Mouse (Mus musculus) frontal cortex, postnatal 14 days (tissue): ENCODE measurements around the gene ccdc198.
A peak's percentile ranks its signal among the peaks of the same experiment; 100 is the strongest.
"Not testable (repeated sequence)": the region's sequence is repeated elsewhere in the genome, so short reads cannot be mapped to it uniquely, and the experiment has no call there.

Experiments
- DNase-seq, 2 experiments: peaks; one replicate each; pipeline ENCODE4 v3.0.0; 2022; ENCODE audit warnings: low spot score in 2 of 2

The ccdc198 gene

GRCm38 (mm10) chr14:49245126-49245714 is at the start of gene ccdc198:
TSS of gene ccdc198 (minus strand) at chr14:49245474.
- no peak for DNase-seq

DNA sequence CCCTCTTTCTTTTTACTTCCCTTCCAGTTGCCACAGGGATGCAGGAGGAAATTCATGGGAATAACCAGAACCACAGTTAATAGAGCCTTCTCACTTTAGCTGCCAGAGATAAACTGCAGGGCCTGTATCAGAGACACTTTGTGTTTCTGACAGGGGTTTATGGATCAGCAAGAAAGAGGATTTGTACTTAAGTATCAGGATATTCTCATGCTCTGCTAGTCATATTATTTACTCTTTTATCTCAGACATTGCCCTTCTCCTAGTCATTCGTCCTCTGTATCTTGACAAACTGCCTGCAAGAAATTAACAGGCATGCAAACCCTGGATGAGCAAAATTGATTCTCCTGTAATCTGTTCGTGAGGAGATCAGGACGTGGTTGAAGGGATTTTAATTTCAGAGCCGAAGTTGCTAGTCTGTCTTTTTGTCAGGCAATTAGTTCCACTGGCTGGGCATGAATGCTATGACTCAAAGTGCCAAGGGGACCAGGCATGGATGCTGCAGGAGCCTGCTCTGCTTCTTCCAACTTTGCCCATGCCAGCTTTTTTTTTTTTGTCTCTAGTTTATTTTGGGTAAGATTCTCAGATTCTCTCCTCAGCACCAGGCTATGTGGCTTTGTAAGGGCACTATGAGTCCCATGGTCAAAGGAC is 48.7 kb upstream of the ccdc198 start:
- DNase-seq, result no peak

- no peak for DNase-seq
Observed at GRCm38 (mm10) chr14:49290029-49290745, 44.9 kb upstream of the ccdc198 start.

- no peak for DNase-seq
Observed at GRCm38 (mm10) chr14:49283784-49284655, 38.7 kb upstream of the ccdc198 start.

DNA sequence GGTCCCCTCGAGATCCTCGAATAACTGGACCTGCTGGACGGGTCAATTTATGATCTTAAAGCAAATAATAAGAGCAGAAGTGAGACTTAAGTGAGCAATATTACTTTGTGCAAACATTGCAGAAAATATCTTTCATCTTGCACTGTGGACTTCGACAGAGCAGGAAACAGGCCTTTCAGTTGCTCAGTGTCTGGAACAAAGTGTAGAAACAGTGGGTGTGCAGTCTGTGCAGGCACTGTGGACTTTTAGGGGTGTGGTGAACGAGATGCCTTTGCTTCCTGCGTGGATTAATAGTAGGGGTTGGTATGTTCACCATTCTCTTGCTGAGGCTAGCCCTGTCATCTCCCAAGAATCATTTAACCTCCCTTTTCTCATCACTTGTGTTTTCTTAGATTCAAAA is 33.6 kb upstream of the ccdc198 start:
- no peak for DNase-seq

DNA sequence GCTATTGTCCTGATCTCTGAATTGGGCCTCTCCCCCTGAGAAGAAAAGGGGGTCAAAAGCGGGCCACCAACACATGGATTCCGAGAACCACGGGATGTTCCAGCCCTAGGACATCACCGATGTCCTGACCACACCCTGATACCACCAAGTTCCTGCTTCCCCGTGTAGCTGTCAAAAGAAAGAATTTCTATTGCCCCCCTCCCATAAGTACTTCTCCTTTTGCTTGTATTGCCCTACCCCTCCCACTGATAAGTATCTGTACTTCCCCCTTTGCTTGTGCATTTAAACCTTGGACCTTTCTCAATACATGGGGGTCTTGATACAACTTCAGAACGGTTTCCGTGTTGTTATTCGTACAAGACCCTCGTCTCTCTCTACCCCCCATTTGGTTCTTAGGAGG is 33.2 kb upstream of the ccdc198 start:
- not testable (repeated sequence) for DNase-seq

- no peak for DNase-seq
Observed at GRCm38 (mm10) chr14:49277642-49278041, 32.4 kb upstream of the ccdc198 start.

GRCm38 (mm10) chr14:49275376-49275775 is 30.1 kb upstream of the ccdc198 start:
- no peak for DNase-seq

DNA sequence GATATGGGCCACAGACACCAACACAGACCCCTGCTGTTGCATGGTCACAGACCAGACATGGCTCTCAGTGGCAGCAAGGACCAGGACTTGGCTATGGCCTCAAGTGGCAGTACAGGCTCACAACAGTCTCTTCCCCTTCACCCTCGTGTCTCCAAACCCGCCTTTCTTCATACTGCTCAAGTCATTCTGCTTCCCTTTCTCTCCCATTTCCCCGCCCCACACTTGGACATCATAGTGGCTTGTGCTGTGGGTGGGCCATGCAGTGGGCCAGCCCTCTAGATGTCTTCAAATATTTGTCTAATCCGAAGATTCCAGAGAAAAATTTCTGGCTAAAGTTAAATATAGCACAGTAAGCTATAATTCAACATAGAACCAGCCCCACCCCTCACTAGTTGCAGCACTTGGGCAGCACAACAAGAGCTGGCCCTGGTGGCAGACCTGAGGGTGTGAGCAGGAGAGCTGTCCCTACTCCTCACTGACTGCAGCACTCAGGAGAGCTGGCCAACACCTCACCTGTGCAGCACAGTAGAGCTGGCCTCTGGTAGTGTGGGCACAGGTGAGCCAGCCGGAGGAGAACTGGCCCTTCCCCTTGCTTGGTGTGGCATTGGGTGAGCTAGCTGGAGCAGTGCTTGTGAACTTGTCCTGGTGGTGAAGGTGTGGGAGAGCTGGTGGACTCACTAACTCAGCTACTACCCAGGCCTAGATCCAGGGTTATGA is 20.2 kb upstream of the ccdc198 start:
- DNase-seq, result no peak

DNA sequence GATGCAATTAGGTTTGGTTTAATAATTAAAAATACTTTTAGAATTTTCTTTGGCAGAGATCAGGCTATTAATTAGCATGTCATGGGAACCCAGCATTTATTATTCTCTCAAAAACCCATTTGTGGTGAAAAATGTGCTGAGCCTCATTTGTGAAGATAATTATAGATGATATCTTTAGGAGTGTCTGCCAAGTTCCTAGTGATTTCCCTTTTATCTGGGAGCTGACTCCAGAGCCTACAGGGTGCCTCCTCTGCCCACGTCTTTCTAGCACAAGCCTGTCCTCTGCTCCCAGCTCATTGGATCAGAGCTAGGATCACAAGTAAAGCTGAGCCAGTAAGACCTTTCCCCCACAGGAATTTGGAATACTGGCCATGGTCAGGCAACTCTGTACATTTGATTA is 3.8 kb downstream of the ccdc198 start:
- no peak for DNase-seq

DNA sequence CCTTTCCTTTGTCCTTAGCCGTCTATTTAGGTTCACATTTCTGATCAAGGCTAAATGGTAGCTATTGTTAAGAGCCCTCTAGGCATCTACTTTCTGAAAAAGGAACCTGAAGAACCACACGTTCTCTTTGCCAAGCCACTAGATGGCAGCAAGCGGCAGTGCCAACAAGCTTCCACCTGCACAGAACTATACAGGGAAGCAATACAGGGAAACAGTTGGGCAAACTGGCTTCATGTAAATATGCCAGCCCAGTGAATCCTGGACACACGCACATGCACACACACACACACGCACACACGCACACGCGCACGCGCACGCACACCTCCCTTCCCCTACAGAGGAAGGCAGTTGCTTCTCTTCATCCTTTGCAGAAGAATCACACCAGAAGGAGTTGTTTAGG is 7.1 kb downstream of the ccdc198 start:
- peak; percentile 39 to 56 for DNase-seq

DNA sequence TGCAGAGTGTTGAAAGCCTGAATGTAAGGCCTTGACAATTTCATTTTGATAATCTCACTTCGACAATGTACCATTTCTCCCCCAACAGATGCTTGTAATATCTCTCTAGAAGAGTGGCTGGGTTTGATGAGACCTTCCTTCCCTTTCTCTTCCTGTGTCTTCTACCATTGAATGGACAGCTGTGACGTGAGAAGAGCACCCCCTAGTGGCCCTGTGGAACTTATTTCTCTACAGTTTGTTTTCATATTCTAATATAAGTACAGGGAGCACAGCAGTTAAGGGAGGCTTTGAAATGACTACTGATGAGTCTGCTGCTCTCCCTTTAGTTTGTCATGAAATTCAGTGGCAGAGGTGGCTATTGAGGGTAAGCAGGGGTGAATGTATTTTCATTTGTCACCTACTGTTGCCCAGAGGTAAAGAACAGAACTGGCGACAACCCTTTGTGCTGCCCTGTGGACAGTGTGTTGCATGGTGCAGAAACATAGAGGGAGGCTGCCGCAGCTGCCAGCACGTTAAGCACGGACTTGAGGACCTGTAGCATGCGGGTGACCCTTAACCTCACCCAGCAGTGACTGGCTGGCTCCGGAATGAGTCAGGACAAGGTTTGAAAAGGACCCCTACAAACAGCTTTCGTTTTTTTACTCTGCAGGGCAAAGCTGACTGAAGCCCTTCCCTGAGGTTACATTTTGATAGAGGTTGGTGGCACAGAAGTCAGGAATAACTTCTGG is 10.3 kb downstream of the ccdc198 start:
- DNase-seq, result no peak

- no peak for DNase-seq
Observed at GRCm38 (mm10) chr14:49231845-49232244, 13.4 kb downstream of the ccdc198 start.

- no peak for DNase-seq
Observed at GRCm38 (mm10) chr14:49226986-49227385, 18.3 kb downstream of the ccdc198 start.

DNA sequence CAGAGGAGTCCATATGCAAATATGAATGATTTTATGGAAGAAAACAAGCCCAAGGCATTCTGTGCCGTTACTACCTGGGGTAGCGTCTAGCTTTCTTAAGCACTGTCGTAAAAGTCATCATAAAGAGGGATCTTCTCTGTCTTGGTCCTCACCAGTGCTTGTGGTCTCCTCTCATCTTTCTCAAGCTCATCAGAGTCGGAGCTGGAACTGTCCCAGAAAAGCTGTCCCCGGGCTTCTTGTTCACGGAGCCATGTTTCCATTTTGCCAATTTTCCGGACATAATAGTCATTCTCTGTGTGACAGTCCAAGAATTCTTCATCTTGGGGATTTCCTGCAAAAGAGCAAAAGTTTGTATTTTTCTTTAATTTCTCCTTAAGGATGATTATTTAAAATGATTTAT is 18.8 kb downstream of the ccdc198 start:
- DNase-seq, result no peak

DNA sequence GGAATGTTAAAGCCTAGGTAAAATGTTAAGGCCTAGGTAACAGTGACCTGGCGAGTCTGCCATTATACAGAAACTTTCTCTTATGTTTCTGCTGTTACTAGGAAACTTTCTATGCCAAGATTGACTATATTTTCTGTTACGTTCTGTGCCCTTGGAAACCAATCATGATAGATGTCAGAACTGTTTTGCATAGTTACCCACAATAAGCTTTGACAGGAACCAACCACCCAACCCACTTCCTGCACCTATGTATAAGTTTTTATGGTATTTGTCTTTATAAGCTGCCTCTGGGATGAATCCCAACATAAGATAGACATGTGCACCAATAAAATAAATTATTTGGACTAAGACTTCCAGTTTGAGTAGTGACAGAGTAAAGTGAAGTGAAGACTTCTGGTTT is 23.5 kb downstream of the ccdc198 start:
- DNase-seq, result no peak

GRCm38 (mm10) chr14:49219466-49220022 is 25.7 kb downstream of the ccdc198 start:
- DNase-seq, result not testable (repeated sequence)

DNA sequence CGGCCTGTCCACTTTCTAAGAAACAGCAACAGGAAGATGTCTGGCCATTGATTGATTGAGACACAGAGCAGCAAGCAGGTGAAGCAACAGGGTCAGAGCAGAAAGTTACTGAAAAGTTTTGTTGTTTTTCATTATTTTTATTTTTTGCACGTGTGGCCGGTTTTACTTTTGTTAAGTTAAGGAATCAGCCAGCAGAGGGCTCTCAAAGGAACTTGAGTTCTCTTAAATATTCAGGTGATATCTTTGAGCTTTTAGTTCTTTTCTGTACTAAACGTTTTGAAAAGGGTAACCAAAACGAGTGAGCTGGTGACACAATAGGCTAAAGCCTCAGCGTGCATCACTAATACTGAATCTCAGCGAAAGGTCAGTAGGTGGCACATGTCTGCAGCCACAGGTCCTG is 26.6 kb downstream of the ccdc198 start:
- DNase-seq, result no peak

DNA sequence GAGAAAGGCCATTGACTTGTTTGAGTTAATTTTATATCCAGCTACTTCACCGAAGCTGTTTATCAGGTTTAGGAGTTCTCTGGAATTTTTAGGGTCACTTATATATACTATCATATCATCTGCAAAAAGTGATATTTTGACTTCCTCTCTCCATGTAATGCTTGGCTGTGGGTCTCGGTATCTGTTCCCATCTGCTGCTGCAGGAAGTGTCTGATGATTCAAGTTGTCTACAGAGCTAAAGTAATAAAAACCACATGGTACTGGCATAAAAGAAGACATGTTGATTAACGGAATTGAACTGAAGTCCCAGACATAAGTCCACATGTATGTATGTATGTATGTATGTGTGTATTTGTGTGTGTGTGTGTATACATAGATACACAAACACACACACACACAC is 35.1 kb downstream of the ccdc198 start:
- not testable (repeated sequence) for DNase-seq

GRCm38 (mm10) chr14:49201073-49201778 is 44.0 kb downstream of the ccdc198 start:
- no peak for DNase-seq
